ENCODE assay signal across 19 mouse cellular contexts in the genomic region with DNA sequence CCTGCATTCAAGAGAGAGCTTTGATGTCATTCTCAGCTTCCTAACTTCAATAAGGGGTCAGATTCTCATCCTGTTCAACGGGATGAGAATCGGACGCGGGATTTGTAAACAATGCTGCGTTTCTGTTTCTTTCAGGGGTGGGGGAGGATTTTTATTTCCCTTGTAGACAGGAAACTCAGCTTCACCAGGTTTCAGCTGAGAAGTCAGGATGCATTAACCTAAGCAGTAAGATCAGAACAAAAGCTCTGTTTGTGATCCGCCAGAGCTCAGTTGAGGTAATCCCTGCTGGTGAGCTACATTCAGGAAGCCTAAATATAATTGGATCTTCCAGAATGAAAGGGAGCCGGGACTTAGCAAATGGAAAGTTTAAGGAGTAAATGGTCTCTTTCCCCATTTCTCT.
DNase-seq lines count a peak whose midpoint lies in the region; ATAC-seq and TF ChIP-seq lines count a peak whose summit lies in the region.
"Had no signal": no experiment of that assay in that cellular context is flagged by ENCODE, and none has a peak within 500 bp of the region (broad histone marks: within the 10 kb centered on the region; RNA-seq: fewer than 3 reads in every experiment).

No protein-coding gene starts in this region.

- no peak overlapping the region for H3K4me3 ChIP-seq in heart, embryonic 14.5 days (ENCODE audit: control insufficient read depth in 1 of 2, insufficient read depth in 1 of 2, low read depth in 1 of 2, low read length in 2 of 2)
- H3K4me3 ChIP-seq in lung, postnatal 0 days (ENCODE audit: low read depth, low read length), result no peak overlapping the region
- H3K4me3 ChIP-seq: embryonic facial prominence, embryonic 13.5 days; gastrocnemius, adult 2 months; hindbrain, embryonic 15.5 days; neural tube, embryonic 12.5 days had no signal

- no peak overlapping the region for H3K9ac ChIP-seq in heart, embryonic 14.5 days (ENCODE audit: low read length)
- no peak overlapping the region for H3K9ac ChIP-seq in lung, postnatal 0 days (replicated peaks; ENCODE audit: low read depth)
- H3K9ac ChIP-seq: embryonic facial prominence, embryonic 13.5 days; hindbrain, embryonic 15.5 days; liver, embryonic 14.5 days; neural tube, embryonic 12.5 days had no signal

- TF ChIP-seq CTCF in lung, postnatal 0 days (IDR thresholded peaks at IDR 0.05), result no peak

- ATAC-seq in heart, embryonic 14.5 days (ENCODE audit: insufficient number of reproducible peaks, insufficient read depth, low FRiP score, low read depth), result no peak
- ATAC-seq in lung, postnatal 0 days, result no peak
- ATAC-seq in cerebellum, adult (ENCODE audit: insufficient number of reproducible peaks, low FRiP score, low TSS enrichment), result no peak
- ATAC-seq: Patski had no signal

- H3K36me3 ChIP-seq in heart, embryonic 14.5 days (ENCODE audit: control insufficient read depth, insufficient read depth, low read length), result peaks cover 5% of the 10 kb centered on the region; the same call in 1 of the 2 replicates
- H3K36me3 ChIP-seq in lung, postnatal 0 days (ENCODE audit: insufficient read depth, low read length), result no peaks in the 10 kb centered on the region
- H3K36me3 ChIP-seq: hindbrain, embryonic 15.5 days; neural tube, embryonic 12.5 days had no signal

- no peak for DNase-seq in heart, adult 8-10 months (ENCODE audit: low spot score)
- DNase-seq in lung, postnatal 0 days (ENCODE audit: low spot score), result peak; percentile 23
- no peak for DNase-seq in lung, postnatal 36 days
- peak; percentile 20 for DNase-seq in brain, adult 2 months (ENCODE audit: low read depth, low spot score)
- DNase-seq in retina, postnatal 1 day, result peak; percentile 68
- DNase-seq: adrenal gland, postnatal 25 days; cerebellum, adult 2 months; gastrocnemius, adult 2 months; heart, postnatal 4 days; kidney, adult 11 months; thymus, postnatal 14 days had no signal

- peak overlapping the region; percentile 28 for H3K4me2 ChIP-seq in heart, embryonic 14.5 days (ENCODE audit: low read length)
- H3K4me2 ChIP-seq in lung, postnatal 0 days (replicated peaks; ENCODE audit: low read depth, low read length), result no peak overlapping the region
- H3K4me2 ChIP-seq: embryonic facial prominence, embryonic 13.5 days; hindbrain, embryonic 15.5 days; midbrain, embryonic 11.5 days; neural tube, embryonic 12.5 days had no signal

- peaks cover 0 to 7% of the 10 kb centered on the region in 2 experiments; a peak in 1 of 4 replicates for H3K4me1 ChIP-seq in heart, embryonic 14.5 days (ENCODE audit: control insufficient read depth in 2 of 2, insufficient read depth in 2 of 2, low read length in 2 of 2)
- H3K4me1 ChIP-seq in lung, postnatal 0 days (ENCODE audit: insufficient read depth, low read depth, low read length), result peaks cover 3% of the 10 kb centered on the region; the same call in 1 of the 2 replicates
- H3K4me1 ChIP-seq: hindbrain, embryonic 15.5 days; neural tube, embryonic 12.5 days had no signal

- TF ChIP-seq EP300 in lung, postnatal 0 days (IDR thresholded peaks at IDR 0.05), result 0 out of 2 replicates have a peak, but pooled peaks have one; percentile 20

- no peak overlapping the region for H3K27ac ChIP-seq in heart, embryonic 14.5 days (replicated peaks in 1 of 2; ENCODE audit: control insufficient read depth in 1 of 2, insufficient read depth in 1 of 2, low read depth in 2 of 2, low read length in 2 of 2)
- no peak overlapping the region for H3K27ac ChIP-seq in lung, postnatal 0 days (ENCODE audit: low read length)
- H3K27ac ChIP-seq: embryonic facial prominence, embryonic 13.5 days; gastrocnemius, adult 2 months; hindbrain, embryonic 15.5 days; liver, embryonic 14.5 days; neural tube, embryonic 12.5 days had no signal

- no peaks in the 10 kb centered on the region for H3K9me3 ChIP-seq in heart, embryonic 14.5 days (ENCODE audit: control insufficient read depth, low read length)
- no peaks in the 10 kb centered on the region for H3K9me3 ChIP-seq in lung, postnatal 0 days (ENCODE audit: low read length)
- H3K9me3 ChIP-seq: embryonic facial prominence, embryonic 13.5 days; hindbrain, embryonic 15.5 days; neural tube, embryonic 12.5 days had no signal

- no peaks in the 10 kb centered on the region for H3K27me3 ChIP-seq in heart, embryonic 14.5 days (ENCODE audit: control insufficient read depth, insufficient read depth, low read length)
- H3K27me3 ChIP-seq in lung, postnatal 0 days (replicated peaks; ENCODE audit: insufficient read depth, low read length), result no peaks in the 10 kb centered on the region
- H3K27me3 ChIP-seq: embryonic facial prominence, embryonic 13.5 days; hindbrain, embryonic 15.5 days; neural tube, embryonic 12.5 days; Patski had no signal

- WGBS in heart, embryonic 14.5 days, result 16% methylated on average over 7 of the region's 7 CpGs
- WGBS in lung, postnatal 0 days, result 20% methylated on average over 7 of the region's 7 CpGs

Comparison
In these comparisons a context has a peak if more than half of its experiments do, and no peak if none do; other contexts are left out.
1. DNase-seq: peak in lung, postnatal 0 days (single experiment), brain, adult 2 months (single experiment) and retina, postnatal 1 day (single experiment); none in heart, adult 8-10 months (single experiment) and lung, postnatal 36 days (single experiment).